Mouse (Mus musculus) liver, embryonic 14.5 days (tissue): ENCODE data around the gene Lmcd1.

Source experiments
- CTCF ChIP-seq: IDR thresholded peaks from 2 replicates; pipeline ENCODE4 v1.5.1; 2016; ENCODE audit warnings: antibody characterized with exemption, low read depth, control low read depth
- EP300 ChIP-seq: IDR thresholded peaks from 2 replicates; pipeline ENCODE4 v1.6.1; 2016; ENCODE audit warnings: antibody characterized with exemption, low read depth

DNA sequence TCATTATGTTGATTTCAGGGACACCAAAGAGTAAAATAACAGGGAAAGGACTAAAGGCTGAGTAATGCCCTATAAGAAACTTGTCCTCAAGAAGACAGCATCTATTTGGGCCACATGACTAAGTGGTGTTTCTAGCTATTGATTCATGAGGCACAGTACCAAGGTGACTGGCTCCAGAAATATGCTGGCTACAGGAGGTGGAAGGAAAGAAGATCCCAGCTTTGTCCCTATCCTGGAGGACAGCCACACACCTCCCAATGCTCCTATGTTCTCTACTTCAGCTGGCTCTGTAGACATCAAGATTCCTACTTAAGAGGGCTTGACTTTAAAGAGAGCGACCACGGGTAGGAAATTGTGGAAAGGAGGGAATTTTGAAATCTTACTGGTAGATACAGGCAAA lies 8.4 kb downstream of the Lmcd1 start:
- TF ChIP-seq EP300 (no peak), CTCF (no peak)
